Mouse (Mus musculus) heart, embryonic 14.5 days (tissue): ENCODE measurements at regions not wholly inside any gene's neighbourhood (a gene's known extent, or its start where the extent isn't known, plus 50 kb on each side); places are given as distances from the start of the nearest gene placed in this dataset.

Source experiments
- ATAC-seq: fragments of 200-750 bp; cut with Nextera tagmentation; 2 replicates; pipeline ENCODE4 v1.8.0; 2017; ENCODE audit warnings: low read depth, moderate TSS enrichment; ENCODE audit not compliant: insufficient number of reproducible peaks, insufficient read depth, low FRiP score
- H3K27ac ChIP-seq, 2 experiments: fragments of 200-500 bp in 1 of 2; fragments of 300-500 bp in 1 of 2; sonication (generic) in 1 of 2; replicated peaks in 1 of 2; 2 replicates each; pipeline ENCODE4 v1.5.1; 2012 to 2014; ENCODE audit warnings: low read depth in 2 of 2, low read length in 2 of 2, control low read depth in 1 of 2, mild to moderate bottlenecking in 1 of 2, mixed read lengths in 1 of 2; ENCODE audit not compliant: control insufficient read depth in 1 of 2, insufficient read depth in 1 of 2
- H3K27me3 ChIP-seq: fragments of 300-500 bp; sonication (generic); 2 replicates; pipeline ENCODE4 v1.6.1; 2014; ENCODE audit warnings: mild to moderate bottlenecking, low read length, control low read depth; ENCODE audit not compliant: control insufficient read depth, insufficient read depth
- H3K36me3 ChIP-seq: fragments of 300-500 bp; sonication (generic); 2 replicates; pipeline ENCODE4 v1.6.1; 2014; ENCODE audit warnings: mild to moderate bottlenecking, control low read depth, low read length, mixed read lengths; ENCODE audit not compliant: control insufficient read depth, insufficient read depth
- H3K4me1 ChIP-seq, 2 experiments: fragments of 200-500 bp in 1 of 2; fragments of 300-500 bp in 1 of 2; sonication (generic) in 1 of 2; 2 replicates each; pipeline ENCODE4 v1.6.1; 2012 to 2014; ENCODE audit warnings: low read length in 2 of 2, control low read depth in 1 of 2, mixed read lengths in 1 of 2; ENCODE audit not compliant: control insufficient read depth in 2 of 2, insufficient read depth in 2 of 2
- H3K4me2 ChIP-seq: fragments of 300-500 bp; sonication (generic); 2 replicates; pipeline ENCODE4 v1.6.1; 2014; ENCODE audit warnings: mild to moderate bottlenecking, low read length
- H3K4me3 ChIP-seq, 2 experiments: fragments of 200-500 bp in 1 of 2; fragments of 300-500 bp in 1 of 2; sonication (generic) in 1 of 2; 2 replicates each; pipeline ENCODE4 v1.5.1; 2012 to 2014; ENCODE audit warnings: low read length in 2 of 2, mild to moderate bottlenecking in 2 of 2, control low read depth in 1 of 2, low read depth in 1 of 2, moderate library complexity in 1 of 2; ENCODE audit not compliant: control insufficient read depth in 1 of 2, insufficient read depth in 1 of 2
- H3K9ac ChIP-seq: fragments of 300-500 bp; sonication (generic); 2 replicates; pipeline ENCODE4 v1.6.1; 2014; ENCODE audit warnings: mild to moderate bottlenecking, low read length
- H3K9me3 ChIP-seq: fragments of 300-500 bp; sonication (generic); 2 replicates; pipeline ENCODE4 v1.6.1; 2016; ENCODE audit warnings: low read length, control low read depth; ENCODE audit not compliant: control insufficient read depth
- WGBS: fragments of 180-500 bp; shearing (Covaris S2); extraction: QIAGEN DNeasy Blood & Tissue Kit; methylation state at CpG from one replicate; pipeline ENCODE4 v1.1.7; 2014; 5-methylcytosine and 5-hydroxymethylcytosine counted together

DNA sequence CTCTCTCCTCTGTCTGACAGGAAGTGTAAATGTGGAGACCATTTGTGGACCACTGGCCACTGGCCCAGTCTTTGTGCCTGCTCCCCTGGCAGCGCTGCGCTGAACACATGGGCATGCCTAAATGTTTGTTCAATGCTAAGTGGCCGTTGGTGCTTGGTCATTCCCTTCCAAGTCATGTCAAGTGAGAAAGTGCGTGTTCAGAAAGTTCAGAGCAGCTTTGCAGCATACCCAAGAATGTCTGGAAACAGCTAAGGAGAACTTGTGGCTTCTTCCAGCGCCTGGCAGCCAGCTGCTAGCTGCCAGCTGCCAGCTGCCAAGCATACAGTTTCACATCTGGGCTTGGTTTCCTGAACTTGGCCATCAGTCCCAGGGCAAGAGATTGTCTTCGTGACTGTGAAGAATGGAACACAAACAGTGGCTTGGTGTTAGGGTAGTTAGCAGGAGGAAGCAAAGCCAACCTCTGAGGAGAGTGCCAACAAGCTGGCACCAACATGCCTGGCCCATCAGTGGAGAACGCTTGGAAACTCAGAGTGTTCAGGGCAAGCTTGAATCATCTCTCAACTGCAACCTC lies 183.5 kb upstream of the Peli2 start:
- H3K4me1 ChIP-seq = no peaks in the 10 kb centered on the region
- no peak overlapping the region for H3K9ac ChIP-seq
- H3K4me3 ChIP-seq = no peak overlapping the region
- no peaks in the 10 kb centered on the region for H3K9me3 ChIP-seq
- H3K27me3 ChIP-seq = no peaks in the 10 kb centered on the region
- ATAC-seq = no peak
- H3K27ac ChIP-seq = no peak overlapping the region
- H3K36me3 ChIP-seq = no peaks in the 10 kb centered on the region
- no peak overlapping the region for H3K4me2 ChIP-seq
- WGBS = 74% methylated on average over 7 of the region's 7 CpGs

DNA sequence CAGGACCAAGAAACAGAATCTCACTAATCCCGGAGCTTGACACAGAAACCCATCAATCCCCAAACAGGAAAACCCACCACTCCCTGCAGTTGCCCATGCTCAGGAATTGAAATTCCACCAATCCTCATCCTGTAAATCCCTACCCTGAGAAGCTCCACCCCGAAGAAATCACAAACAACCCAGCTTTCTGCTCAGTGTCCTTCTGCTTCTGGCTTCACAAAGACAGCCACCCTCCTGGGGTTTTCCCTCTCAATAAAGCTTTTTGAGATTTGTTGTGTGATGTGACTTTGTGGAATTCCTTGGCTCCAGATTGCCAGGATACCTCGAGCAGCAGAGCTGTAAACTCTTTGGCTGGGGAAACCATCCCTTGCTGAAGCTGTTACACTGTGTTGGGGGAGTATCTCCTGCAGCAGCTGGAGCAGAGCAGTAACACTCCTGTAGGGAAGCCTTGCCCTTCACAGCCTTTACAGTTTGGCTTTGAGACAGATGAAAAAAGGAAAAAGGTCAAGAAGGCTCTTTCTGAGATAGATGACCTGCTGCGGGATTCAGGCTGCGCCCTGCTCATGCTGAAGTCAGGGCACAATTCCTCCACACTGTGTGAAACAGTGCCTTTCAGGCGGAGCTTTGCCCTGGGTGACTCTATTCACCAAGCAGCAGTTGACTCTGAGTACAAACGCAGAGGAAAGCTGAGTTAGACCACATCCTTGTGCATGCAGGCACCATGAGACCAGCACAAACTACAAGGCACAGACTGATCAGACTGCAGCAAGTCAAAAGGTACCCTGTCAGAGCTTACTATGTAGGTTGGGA lies 180.6 kb upstream of the Peli2 start:
- Histone ChIP-seq H3K9ac (no peak overlapping the region), H3K27me3 (no peaks in the 10 kb centered on the region), H3K4me1 (no peaks in the 10 kb centered on the region), H3K9me3 (no peaks in the 10 kb centered on the region), H3K4me2 (no peak overlapping the region), H3K4me3 (no peak overlapping the region), H3K36me3 (no peaks in the 10 kb centered on the region), H3K27ac (no peak overlapping the region)
- WGBS = 64% methylated on average over 7 of the region's 7 CpGs
- ATAC-seq = no peak

DNA sequence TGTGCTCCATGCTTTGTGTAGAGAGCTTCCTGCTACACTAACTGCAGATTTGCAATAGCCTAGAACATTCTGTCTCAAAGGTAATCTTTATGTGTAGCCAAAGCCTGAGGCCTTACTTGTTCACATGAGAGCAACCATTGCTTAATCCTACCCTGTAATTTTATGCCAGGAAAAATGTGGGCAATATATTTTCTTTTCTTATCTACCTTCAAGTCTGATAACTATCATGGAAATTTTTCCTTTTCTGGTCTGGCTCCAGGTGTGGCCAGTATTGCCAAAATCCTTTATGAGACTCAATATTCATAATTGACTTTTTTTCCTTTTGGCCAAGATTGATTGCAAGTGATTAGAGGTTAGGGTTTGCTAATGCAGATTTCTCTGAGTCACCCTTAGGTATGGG lies 178.0 kb upstream of the Peli2 start:
- Histone ChIP-seq H3K27ac (no peak overlapping the region), H3K27me3 (no peaks in the 10 kb centered on the region), H3K36me3 (no peaks in the 10 kb centered on the region), H3K9ac (no peak overlapping the region), H3K4me1 (no peaks in the 10 kb centered on the region), H3K9me3 (no peaks in the 10 kb centered on the region), H3K4me2 (no peak overlapping the region), H3K4me3 (no peak overlapping the region)
- ATAC-seq = no peak

DNA sequence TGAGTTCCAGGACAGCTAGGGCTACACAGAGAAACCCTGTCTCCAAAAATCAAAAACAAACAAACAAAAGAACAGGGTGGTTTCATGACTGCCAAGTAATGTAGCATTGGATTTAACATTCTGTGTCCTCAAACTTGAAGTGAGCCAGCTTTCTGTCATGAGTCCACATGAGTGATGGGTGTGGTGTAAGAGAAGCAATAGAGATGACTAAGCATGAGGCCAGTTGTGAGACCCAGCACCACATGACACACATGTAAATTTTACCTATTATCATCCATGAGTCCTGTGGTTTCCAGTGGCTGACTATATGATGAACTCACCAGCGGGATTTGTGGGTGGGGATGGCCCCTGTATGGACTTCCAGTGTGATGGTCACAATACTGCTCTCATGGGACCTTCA lies 176.0 kb upstream of the Peli2 start:
- Histone ChIP-seq H3K4me3 (no peak overlapping the region), H3K9ac (no peak overlapping the region), H3K27ac (no peak overlapping the region), H3K27me3 (no peaks in the 10 kb centered on the region), H3K9me3 (no peaks in the 10 kb centered on the region), H3K36me3 (no peaks in the 10 kb centered on the region), H3K4me1 (no peaks in the 10 kb centered on the region), H3K4me2 (no peak overlapping the region)
- no peak for ATAC-seq
- 70% methylated on average over 1 of the region's 1 CpGs for WGBS

DNA sequence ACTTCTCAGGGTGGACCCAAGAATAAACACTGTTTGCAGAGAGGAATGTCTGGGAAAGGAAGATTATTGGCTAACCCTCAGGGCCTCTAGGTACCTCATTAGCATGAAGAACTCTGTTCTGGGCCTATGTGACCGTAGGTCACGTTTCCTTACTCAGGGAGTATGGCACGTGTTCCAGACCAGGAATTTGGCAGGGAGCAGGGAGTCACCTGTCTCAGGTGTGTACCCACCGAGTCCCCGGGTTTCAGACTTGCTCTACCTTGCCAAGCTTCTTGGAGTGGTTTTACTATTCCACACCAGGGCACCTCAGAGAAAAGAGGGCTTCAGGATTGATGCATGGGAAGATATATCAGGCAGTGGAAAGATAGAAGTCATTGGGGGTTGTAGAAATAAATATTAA lies 169.6 kb upstream of the Peli2 start:
- ATAC-seq = no peak
- H3K4me2 ChIP-seq = no peak overlapping the region
- H3K9me3 ChIP-seq = no peaks in the 10 kb centered on the region
- 73% methylated on average over 5 of the region's 5 CpGs for WGBS
- no peaks in the 10 kb centered on the region for H3K36me3 ChIP-seq
- H3K4me1 ChIP-seq = no peaks in the 10 kb centered on the region
- no peak overlapping the region for H3K27ac ChIP-seq
- no peaks in the 10 kb centered on the region for H3K27me3 ChIP-seq
- no peak overlapping the region for H3K4me3 ChIP-seq
- H3K9ac ChIP-seq = no peak overlapping the region

DNA sequence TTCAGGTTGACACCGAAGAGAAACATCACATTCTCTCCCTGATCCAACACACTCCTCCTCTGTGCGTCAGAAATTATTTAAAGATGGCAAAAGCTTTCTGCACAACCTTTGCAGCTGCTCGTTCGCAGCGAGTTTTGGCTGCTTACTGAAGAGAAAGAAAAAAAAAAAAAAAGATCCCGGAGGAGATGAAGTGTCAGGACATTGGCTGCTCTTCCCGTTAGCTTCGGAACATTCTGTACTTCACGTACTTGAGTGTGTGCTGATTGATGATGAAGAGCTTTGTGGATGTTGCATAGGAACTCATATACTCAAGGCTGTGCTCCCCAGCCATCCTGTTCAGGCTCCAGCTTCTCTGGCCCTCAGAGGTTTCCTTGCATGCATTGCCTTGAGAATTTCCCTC lies 162.5 kb upstream of the Peli2 start:
- ATAC-seq = no peak
- no peaks in the 10 kb centered on the region for H3K27me3 ChIP-seq
- no peak overlapping the region for H3K4me2 ChIP-seq
- WGBS = 79% methylated on average over 9 of the region's 9 CpGs
- H3K4me1 ChIP-seq = no peaks in the 10 kb centered on the region
- H3K36me3 ChIP-seq = no peaks in the 10 kb centered on the region
- no peaks in the 10 kb centered on the region for H3K9me3 ChIP-seq
- H3K9ac ChIP-seq = no peak overlapping the region
- H3K27ac ChIP-seq = no peak overlapping the region
- no peak overlapping the region for H3K4me3 ChIP-seq

DNA sequence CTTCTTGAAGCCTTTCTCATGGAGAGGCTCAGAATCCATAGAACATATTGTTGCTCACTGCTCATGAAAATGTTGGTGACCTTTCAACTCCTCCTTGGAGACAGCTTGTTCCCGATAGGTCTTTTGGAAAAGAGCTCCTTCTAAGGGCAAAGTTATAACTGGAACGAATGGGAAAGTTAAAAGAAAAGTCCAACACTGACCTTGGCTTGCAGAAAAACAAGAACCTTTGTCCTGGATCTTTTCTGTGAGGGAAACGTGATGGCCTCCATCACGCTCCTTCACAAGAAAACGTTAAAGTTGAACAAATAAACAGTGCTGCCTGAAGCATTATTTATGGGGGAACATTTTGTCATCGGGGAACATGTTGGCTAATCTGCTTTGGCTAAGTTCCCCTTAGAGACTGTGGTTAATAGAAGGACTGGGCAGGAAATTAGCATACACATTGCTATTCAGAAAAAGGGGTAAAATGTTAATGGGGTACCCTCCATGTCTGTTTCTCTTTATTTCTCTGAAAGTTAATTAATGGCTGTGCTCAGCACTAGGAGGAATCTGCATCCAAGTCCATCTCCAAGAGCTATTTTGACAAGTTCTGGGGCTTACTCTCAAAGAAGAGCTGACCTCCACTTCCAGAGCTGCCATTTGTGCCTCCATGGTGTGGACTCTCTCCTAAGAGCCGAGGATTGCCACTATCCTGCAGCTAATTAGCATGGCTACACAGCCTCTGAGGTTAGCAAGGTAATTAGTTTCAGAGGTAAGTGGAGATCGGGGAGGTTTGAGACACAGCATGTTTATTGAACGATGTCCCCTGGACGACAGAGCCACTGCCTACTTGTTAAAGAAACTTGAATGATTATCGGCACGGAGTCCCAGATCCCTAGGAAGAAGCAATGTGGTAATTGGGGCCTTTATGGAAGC lies 161.0 kb upstream of the Peli2 start:
- no peak overlapping the region for H3K4me2 ChIP-seq
- H3K27ac ChIP-seq = no peak overlapping the region

More for the DNA sequence above, 161.0 kb upstream of the Peli2 start:
- Histone ChIP-seq H3K27me3 (no peaks in the 10 kb centered on the region), H3K36me3 (no peaks in the 10 kb centered on the region), H3K9ac (no peak overlapping the region), H3K4me1 (no peaks in the 10 kb centered on the region), H3K9me3 (no peaks in the 10 kb centered on the region), H3K4me3 (no peak overlapping the region)
- 73% methylated on average over 12 of the region's 12 CpGs for WGBS
- no peak for ATAC-seq
